Mouse (Mus musculus): ENCODE data around the gene Esrrg. TPM values are rescaled to one million over a fixed set of nuclear protein-coding genes. Genes with fewer than 3 reads are reported as not detected.

Gene Esrrg
- polyA plus RNA-seq, 1 experiment: 13.9 TPM

- no peak for DNase-seq (ENCODE audit: extremely low spot score in 1 of 2, low spot score in 1 of 2)
These were observed 288.3 kb downstream of the Esrrg start for GRCm38 (mm10) chr1:187896910-187897309.

- no peak for DNase-seq (ENCODE audit: extremely low spot score in 1 of 2, low spot score in 1 of 2)
These were observed 290.9 kb downstream of the Esrrg start for GRCm38 (mm10) chr1:187899541-187899940.

- DNase-seq (ENCODE audit: extremely low spot score in 1 of 2, low spot score in 1 of 2): no peak
These were observed 292.2 kb downstream of the Esrrg start for GRCm38 (mm10) chr1:187900756-187901155.

- no peak for DNase-seq (ENCODE audit: extremely low spot score in 1 of 2, low spot score in 1 of 2)
These were observed 293.6 kb downstream of the Esrrg start for GRCm38 (mm10) chr1:187902176-187902575.

- DNase-seq (ENCODE audit: extremely low spot score in 1 of 2, low spot score in 1 of 2): no peak
These were observed 296.1 kb downstream of the Esrrg start for GRCm38 (mm10) chr1:187904731-187905130.

GRCm38 (mm10) chr1:187907407-187907806, 298.8 kb downstream of the Esrrg start:
- no peak for DNase-seq (ENCODE audit: extremely low spot score in 1 of 2, low spot score in 1 of 2)

- DNase-seq (ENCODE audit: extremely low spot score in 1 of 2, low spot score in 1 of 2): no peak
These were observed 299.3 kb downstream of the Esrrg start for GRCm38 (mm10) chr1:187907871-187908270.

- DNase-seq (ENCODE audit: extremely low spot score in 1 of 2, low spot score in 1 of 2): peak in 1 of 2 experiments; percentile 47
These were observed 302.1 kb downstream of the Esrrg start for GRCm38 (mm10) chr1:187910718-187911117.

GRCm38 (mm10) chr1:187911201-187911600, 302.6 kb downstream of the Esrrg start:
- no peak for DNase-seq (ENCODE audit: extremely low spot score in 1 of 2, low spot score in 1 of 2)

GRCm38 (mm10) chr1:187918303-187918702, 309.7 kb downstream of the Esrrg start:
- DNase-seq (ENCODE audit: extremely low spot score in 1 of 2, low spot score in 1 of 2): no peak

GRCm38 (mm10) chr1:187918939-187919338, 310.3 kb downstream of the Esrrg start:
- DNase-seq (ENCODE audit: extremely low spot score in 1 of 2, low spot score in 1 of 2): no peak

- DNase-seq (ENCODE audit: extremely low spot score in 1 of 2, low spot score in 1 of 2): no peak
These were observed 311.7 kb downstream of the Esrrg start for GRCm38 (mm10) chr1:187920156-187920777.

- no peak for DNase-seq (ENCODE audit: extremely low spot score in 1 of 2, low spot score in 1 of 2)
These were observed 322.6 kb downstream of the Esrrg start for GRCm38 (mm10) chr1:187931146-187931545.

GRCm38 (mm10) chr1:187938652-187939051, 330.1 kb downstream of the Esrrg start:
- DNase-seq (ENCODE audit: extremely low spot score in 1 of 2, low spot score in 1 of 2): no peak

- DNase-seq (ENCODE audit: extremely low spot score in 1 of 2, low spot score in 1 of 2): no peak
These were observed 330.5 kb downstream of the Esrrg start for GRCm38 (mm10) chr1:187939078-187939477.

- DNase-seq (ENCODE audit: extremely low spot score in 1 of 2, low spot score in 1 of 2): no peak
These were observed 342.9 kb downstream of the Esrrg start for GRCm38 (mm10) chr1:187951506-187951905.

- DNase-seq (ENCODE audit: extremely low spot score in 1 of 2, low spot score in 1 of 2): no peak
These were observed 348.1 kb downstream of the Esrrg start for GRCm38 (mm10) chr1:187956702-187957101.

- DNase-seq (ENCODE audit: extremely low spot score in 1 of 2, low spot score in 1 of 2): no peak
These were observed 350.6 kb downstream of the Esrrg start for GRCm38 (mm10) chr1:187959192-187959591.

GRCm38 (mm10) chr1:187961452-187961851, 352.9 kb downstream of the Esrrg start:
- DNase-seq (ENCODE audit: extremely low spot score in 1 of 2, low spot score in 1 of 2): no peak

- no peak for DNase-seq (ENCODE audit: extremely low spot score in 1 of 2, low spot score in 1 of 2)
These were observed 356.5 kb downstream of the Esrrg start for GRCm38 (mm10) chr1:187964829-187965760.

- DNase-seq (ENCODE audit: extremely low spot score in 1 of 2, low spot score in 1 of 2): no peak
These were observed 357.3 kb downstream of the Esrrg start for GRCm38 (mm10) chr1:187965921-187966320.

- no peak for DNase-seq (ENCODE audit: extremely low spot score in 1 of 2, low spot score in 1 of 2)
These were observed 359.8 kb downstream of the Esrrg start for GRCm38 (mm10) chr1:187968379-187968778.

Data from frontal cortex, adult 2 months (tissue).